Mouse (Mus musculus): ENCODE data around the gene Gcnt1.
A peak's percentile ranks its signal among the peaks of the same experiment; 100 is the strongest.

The Gcnt1 gene

DNA sequence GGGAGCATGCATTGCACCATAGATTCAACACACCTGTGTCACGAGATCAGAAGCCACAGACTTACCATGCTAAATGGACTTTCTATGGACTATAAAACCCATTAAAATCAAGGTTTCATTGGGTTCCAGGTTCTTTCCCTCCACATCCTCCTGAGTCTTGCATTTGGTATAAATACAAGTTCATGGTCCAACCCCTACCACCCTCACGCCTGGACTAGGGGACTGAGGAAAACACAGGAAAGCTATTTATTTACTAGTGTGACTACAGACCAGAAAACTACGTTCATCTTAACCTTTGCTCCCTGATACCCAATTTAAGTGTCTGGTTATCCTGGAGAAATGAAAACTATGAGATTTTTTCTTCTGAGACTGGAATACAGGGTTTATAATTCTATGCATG, at the start of gene Gcnt1:
Gene Gcnt1, minus strand, starts transcription at position 144 of the 400 bp plus-strand sequence.
- DNase-seq: peak; percentile 53 to 78

DNA sequence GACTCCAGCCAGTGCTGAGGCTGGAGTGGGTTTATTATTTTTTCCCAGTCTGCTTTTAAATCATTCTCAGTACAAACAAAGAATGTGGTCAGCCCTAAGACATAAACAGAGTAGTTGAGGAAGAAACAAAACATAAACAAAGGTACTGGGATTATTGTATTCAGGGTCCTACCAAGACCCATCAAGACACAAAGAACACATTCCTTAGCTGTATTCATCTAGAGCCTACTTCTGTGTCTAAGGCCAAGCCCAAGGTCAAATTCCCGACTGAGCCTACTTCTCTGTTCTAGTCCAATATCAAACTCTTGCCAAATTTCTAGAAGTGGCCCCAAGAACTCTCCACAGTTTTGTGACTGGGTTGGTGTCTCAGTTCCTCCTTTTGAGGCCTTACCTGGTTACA, 45.2 kb upstream of the Gcnt1 start:
- no peak for DNase-seq

DNA sequence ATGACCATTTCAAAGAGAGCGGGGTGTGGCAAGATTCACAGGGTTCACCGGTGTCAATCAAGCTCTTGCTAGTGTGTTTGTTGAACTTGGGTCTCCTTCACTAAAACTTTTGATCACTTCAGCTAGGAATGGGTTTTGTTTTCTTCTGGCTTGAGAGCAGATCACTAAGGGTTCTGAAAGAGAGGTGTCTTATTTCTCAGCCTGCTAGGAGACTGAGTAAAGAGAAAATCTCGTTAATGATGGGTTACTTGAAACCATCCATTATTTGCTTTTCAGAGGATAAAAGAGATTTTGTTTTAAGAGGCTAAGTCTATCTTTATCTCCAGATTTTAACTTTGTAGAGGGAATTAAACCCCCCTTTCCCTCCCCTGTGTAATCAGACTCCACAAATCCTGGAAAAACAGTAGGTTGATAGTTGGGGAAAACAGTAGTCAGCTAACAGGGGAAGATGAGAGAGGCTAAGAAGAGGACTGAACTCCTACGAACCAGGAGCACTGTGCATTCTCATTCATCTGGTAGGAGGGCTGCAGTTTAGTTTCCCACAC, 40.3 kb upstream of the Gcnt1 start:
- DNase-seq: no peak

DNA sequence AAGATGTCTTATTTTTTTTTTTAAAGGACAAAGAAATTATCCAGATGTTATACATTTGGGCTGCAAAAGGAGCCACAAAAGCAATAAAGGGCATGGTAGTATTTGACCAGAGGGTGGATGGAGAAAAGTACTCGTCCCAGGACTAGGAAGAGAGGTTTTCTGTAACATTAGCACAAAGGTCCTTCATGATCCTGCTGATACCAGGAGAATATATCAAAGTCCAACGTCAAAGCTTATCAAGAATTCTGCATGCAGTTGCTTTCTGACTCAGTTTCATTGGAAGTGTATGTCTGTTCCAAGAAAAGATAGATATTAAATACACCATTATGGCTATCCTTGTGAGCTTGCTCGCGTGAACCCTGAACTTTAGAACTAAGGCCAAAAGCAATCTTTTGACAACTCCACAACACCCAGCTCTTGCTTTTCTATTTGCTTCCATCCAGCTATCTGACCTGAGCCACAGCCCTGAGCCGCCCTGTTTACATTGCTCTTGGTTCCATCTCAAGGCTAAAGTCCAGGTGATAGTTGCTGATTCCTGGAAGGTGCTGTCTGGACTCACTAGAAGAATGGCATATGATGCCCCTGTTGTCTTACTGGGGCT, 37.9 kb upstream of the Gcnt1 start:
- DNase-seq: no peak

DNA sequence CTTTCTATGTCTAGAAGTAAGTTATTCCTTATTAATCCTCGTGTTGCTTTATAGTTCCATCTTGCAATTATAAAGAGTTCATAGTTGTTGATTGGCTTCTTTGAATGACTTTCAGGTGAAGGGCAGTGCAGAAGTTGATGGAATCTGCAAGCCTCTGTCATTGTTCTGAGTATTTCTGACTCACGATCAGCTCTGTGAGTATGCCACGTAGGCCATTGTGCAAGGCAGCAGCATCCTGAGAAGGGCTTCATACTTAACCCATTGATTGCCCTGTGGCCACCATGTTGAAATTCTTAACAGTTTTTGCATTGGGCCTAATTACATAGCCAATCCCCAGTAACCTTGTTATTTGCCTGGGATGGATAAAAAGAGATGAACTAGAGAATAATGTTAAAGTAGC, 36.7 kb upstream of the Gcnt1 start:
- DNase-seq: no peak

DNA sequence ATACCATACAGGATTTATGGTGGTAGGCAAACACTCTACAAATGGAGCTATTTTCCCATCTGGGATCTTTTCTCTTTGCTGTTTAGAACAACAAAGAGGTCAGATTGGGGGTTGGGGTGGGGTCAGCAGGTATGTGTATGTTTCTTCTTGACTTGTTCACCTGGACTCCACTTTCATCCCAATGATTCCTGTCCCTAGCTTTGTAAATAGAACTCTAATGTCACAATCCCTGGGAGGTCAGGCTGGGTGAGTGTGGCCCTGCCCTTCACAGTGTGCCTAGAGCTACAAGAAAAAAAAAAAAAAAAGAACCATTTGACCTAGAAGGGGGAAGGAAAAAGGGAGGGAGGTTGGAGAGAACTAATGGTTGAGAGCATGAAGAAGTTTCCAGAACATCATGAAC, 35.9 kb upstream of the Gcnt1 start:
- DNase-seq: no peak

DNA sequence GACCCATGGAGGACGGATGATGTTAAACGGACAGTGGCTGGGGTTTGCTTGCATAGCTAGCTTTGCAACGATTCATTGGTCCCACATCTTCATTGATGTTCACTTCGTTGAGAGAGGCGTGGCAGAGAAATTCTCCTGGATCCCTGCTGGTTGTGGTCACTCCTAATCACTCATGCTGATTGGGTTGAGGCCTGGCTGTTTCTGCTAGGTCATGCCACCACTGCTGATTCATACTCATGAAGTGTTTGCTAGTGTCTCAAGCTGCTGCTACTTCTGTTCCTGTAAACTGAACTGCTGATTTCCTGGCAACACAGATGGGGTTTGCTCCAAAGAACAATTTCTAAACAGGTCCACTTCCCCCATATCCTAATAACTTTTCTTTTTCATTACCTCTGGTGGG, 34.2 kb upstream of the Gcnt1 start:
- DNase-seq: no peak

DNA sequence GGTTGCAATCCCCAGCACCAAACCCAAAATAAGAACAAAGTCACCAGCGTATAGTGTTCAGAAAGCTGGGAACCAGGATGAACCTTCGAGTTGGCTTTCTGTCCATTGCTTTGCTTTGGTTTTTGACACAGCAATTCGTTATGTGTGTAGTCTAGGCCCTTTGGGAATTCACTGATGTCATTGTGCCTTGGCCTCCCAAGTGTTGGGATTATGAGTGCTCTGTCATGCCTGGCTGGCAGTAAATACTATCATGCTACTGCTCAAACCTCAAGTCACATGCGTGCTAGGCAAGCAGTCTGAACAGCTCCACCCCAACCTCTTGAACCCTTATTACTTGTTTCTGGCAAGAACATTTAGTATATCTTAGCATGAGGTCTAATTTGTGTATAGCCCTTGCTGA, 30.5 kb upstream of the Gcnt1 start:
- DNase-seq: no peak

DNA sequence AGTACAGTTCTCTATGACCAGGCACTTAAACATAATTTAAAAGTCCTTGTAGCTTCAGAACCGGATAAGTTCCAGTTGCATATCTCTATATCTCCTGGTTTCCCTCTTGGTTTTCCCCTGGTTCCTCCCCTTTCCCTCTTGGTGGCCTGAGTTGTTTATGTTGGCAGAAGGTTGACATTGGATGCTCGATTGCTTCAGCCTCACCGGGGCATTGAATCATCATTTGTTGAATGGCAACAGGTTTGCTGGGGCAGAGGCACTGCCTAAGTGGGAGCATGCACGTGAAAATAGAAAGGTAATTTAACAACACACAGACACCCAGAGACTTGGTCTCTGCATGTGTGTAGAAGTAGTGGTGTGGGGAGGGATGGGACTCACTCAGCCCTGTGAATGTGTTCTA, 27.9 kb upstream of the Gcnt1 start:
- DNase-seq: no peak

DNA sequence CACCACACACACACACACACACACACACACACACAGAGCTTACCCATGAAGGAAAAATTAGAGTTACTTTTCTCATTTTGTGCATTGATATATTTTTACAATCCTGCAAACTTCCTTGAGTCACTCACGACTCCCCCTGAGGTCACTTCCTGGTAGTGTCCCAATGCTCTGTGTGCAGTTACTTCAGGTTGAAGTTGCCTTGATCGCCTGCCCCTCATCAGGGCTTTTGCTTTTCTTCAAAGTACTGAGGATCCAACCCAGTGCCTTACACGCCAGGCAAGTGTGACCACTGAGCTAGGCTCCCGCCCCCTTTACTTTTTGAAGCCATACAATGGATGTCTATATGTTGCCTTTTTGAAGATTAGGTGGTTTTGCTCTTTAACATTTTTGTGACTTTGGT, 27.3 kb upstream of the Gcnt1 start:
- DNase-seq: no peak

DNA sequence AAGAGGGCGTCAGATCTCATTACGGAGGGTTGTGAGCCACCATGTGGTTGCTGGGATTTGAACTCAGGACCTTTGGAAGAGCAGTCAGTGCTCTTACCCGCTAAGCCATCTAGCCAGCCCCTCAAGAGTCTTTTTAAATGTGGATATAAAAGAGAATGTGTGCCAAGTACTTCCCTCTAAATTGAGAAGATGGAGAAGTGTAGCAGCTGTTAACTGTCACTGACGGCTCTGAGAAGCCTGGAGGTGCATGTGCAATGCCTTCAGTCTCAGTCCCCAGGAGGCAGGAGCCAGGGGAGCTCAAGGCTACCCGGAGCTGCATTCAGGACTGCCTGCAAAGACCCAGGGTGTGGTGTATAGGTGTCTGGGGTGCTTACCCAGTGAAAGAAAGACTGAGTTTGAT, 25.3 kb upstream of the Gcnt1 start:
- no peak for DNase-seq

DNA sequence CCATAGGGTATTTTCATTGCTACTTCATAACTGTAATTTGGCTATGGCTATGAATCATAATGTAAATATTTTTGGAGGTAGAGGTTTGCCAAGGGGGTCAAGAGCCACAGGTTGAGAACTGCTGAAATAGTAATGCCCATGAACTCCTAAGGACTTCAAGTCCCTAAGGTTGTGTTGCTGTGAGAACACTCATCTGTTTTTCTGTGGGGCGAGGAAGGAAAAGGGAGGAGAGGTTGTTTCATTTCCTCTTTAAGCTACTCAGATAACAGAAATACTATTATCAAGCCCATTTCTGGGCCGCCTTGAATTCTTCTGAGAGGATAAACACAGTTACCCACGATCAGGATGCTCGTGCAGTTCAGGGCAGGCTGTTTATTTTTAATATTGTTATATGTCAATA, 24.2 kb upstream of the Gcnt1 start:
- peak in 1 of 2 experiments; percentile 29 for DNase-seq

DNA sequence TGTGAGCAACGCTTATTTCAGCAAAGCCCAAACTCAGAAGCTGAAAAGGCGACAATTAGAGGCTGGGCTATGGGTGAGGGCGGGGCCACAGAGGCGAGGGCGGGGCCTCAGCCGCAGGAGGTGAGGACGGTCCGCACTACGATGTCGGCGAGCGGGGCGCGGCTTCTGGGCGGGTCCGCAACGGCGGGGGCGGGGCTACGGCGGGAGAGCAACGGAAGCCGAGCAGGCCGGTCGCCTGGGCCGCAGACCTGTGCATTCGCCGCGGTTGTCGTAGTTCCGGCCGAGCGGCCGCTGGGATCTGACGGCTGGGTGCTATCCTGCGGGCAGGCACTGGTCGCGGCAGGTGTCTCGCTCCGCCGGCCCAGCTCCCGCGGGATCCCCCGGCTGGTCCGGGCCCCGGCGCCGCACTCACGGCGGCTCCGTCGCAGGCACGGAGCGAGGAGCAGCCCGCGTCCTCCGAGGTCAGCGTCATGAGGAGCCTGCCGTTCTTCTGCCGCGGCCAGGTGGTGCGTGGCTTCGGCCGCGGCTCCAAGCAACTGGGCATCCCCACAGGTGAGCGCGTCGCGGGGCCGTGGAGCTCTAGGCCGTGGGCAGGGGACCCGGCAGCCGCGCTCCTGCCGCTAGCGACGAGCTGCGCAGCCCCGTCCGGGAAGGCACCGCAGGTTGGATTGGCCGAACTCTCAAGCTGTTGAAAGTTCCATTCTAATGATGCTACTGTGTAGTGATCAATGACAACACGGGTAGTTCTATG, 21.4 kb upstream of the Gcnt1 start, which contains the start of gene Rfk:
Gene Rfk, plus strand, starts transcription at position 203 of the 751 bp plus-strand sequence.
- peak; percentile 94 to 98 for DNase-seq

DNA sequence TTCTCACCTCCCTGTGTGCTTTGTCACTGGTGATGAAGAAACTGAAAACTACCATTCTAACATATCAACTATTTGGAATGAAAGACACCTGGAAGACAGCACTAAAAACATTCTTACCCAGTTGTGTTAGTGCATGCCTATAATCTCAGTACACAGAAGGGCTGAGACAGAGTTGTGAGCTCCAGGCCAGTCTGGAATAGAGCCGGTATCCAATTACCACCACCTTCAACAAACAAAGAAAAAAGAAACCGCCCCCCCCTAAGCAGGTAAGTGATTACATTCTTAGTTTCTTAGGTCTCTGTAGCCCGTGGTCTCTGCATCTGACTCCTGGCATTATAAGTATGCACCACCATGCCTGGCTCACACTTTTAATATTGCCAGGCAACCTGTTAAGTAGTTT, 20.2 kb upstream of the Gcnt1 start:
- DNase-seq: no peak

DNA sequence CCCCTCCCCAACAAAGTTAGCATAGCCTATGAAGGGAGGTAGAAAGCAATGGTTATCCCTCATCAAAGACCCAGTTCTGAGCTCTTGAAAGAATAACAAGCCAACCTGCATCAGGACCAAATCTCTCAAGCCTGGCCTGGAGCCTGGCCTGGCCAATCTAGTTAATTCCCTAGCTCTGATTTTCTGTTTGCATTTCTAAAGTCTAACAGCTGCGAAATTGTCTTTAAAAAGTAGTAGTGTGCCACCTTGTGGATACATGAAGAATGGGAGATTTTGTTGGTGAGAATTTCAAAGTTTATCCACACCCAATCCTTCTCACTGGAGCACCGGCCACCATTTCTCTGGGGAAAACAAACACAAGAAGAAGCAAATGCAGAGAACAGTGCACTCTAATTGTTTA, 15.8 kb upstream of the Gcnt1 start:
- peak; percentile 33 to 40 for DNase-seq

DNA sequence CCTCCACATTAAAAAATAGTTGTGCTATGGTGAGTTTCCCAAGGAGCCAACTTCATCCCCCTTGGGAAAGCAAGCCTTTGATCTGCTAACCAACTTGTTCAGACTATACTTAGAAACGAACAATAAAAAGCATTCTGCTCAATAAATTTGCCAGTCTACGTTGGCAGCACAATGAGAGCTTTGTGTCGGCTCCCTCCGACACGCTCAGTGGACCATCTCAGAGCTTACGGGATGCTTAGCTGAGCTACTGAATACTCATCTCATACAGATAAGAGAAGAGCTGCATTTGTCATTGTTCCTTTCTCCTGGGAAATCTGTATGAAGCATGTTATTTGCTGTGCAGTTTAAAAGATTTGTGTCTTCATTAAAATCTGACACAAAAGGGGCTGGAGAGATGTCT, 13.8 kb upstream of the Gcnt1 start:
- DNase-seq: no peak

DNA sequence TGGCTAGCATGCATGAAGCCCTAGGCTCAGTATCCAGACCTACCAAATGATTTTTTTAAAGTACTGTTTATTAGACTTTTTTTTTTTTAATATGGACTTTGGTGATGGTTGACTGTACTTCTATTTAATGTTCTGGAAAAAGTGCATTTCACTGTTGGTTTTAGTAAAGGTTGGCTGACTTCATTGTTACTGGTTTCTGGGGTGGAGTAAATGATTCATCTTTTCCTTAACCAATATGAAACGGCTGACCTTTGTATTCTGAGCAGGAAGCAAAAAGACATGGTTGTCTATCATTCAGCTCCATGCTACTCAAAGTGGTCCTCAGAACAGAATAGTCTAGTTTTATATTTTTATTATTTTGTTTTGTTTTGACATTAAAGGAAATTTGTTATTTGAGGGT, 12.8 kb upstream of the Gcnt1 start:
- peak in 1 of 2 experiments; percentile 44 for DNase-seq

DNA sequence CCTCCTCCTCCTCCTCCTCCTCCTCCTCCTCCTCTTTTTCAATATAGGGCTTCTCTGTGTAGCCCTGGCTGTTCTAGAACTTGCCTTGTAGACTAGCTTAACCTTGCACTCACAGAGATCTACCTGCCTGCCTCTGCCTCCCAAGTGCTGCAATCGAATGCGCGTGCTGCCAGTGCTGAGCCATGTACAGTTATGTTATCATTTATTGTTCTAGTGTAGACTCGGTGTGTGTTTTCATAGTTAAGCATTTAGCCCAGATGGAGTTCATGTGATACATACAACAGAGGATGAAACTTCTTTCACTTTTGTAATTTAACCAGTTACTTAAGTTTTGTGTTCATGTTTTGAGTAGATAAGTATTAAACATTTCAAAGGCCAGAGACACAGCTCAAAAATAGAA, 12.4 kb upstream of the Gcnt1 start:
- DNase-seq: peak in 1 of 2 experiments; percentile 18

DNA sequence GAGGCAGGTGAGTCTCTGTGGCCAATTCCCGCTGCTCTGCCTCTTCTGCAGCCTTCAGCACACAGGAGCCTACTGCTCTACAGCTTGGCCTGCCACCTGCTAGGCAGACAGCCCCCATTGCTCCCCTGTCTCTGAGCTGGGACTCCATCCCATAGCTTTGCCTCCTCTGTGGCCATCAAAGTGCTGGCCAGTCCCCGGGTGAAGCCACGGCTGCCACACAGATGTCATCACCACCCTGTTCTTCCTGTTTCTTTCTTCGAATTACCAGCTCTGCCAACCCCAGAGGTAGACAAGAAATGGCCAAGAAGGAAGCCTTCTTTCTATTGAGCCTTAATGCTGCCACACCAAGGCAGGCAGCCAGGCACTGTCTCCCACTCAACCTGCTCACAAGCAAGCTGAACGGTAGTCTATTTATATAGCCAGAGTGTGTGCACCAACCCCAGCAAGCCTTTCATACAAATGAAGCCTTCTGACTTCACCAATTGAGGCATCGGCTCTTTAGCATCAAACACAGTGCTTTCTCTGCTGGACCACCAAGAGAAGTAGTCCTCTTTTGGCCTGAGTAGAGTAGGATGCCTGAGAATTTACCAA, 10.3 kb upstream of the Gcnt1 start:
- DNase-seq: no peak

DNA sequence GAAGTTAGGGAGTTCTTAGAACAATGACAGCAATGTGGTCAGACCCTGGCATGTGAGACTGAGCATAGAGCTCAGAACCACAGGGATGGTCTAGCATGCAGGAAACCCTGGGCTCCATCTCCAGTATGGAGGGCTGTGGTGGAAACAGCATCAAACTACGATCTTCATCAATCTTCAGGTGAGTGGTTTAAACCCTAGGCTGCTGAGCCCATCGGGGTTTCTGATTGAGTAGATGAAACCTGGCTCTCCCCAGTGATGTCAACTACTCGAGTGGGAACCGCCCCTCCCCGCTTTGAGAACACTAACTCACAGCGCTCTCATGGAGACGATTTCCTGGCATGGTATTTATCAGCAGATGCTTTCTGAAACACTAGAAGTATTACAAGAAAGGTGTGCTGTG, 7.9 kb upstream of the Gcnt1 start:
- no peak for DNase-seq

DNA sequence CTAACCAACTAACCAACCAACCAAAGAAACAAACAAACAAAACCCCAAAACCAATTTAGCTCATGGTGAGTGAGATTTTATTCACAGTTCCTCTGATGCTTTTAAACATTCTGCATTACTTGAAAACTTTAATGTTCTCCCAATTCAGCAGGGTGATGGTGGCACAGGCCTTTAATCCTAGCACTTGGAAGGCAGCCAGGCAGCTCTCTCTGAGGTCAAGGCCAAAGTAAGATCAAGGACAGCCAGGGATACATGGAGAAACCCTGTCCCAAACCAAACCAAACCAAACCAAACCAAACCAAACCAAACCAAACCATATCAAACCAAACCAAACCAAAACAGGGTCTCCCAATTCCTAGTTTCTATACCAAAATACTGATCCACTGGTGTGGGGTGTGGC, 6.2 kb upstream of the Gcnt1 start:
- peak; percentile 37 to 57 for DNase-seq

DNA sequence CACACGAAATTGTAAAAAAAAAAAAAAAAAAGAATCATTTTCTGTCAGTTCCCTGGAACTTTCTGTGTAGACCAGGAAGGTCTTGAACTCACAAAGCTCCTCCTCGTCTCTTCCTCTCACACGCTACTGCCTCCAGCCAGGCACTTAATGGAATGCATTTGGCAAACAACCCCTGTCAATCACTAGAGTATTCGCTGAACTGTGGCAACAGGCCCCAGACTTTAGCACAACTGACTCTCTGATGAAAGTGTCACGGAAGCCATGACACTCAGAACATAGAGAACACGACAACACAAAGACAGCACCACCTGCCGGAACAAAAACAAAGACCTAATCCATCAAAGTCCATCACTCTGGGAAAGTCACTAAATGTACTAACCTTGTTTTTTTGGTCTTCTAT, 3.1 kb downstream of the Gcnt1 start:
- DNase-seq: peak; percentile 57 to 67

DNA sequence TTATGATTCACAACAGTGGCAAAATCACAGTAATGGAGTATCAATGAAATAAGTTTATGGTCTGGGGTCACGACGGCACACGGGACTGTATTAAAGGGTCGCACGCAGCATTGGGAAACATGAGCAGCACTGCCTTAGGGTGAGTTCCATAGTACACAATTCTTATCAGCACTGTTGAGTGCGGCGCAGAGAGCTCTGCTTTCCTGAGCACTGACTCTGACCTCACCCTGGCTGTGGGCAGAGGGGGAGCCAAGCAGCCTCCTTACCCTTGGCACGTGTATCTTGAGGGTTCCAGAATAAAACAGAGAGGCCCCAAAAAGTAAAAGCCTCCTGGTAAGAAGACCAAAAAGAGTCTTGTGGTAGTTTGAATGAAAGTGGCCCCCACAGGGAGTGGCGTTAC, 4.1 kb downstream of the Gcnt1 start:
- DNase-seq: no peak

Data from kidney, postnatal 36 days (tissue).